ENCODE assay signal across 28 mouse cellular contexts in the genomic region with DNA sequence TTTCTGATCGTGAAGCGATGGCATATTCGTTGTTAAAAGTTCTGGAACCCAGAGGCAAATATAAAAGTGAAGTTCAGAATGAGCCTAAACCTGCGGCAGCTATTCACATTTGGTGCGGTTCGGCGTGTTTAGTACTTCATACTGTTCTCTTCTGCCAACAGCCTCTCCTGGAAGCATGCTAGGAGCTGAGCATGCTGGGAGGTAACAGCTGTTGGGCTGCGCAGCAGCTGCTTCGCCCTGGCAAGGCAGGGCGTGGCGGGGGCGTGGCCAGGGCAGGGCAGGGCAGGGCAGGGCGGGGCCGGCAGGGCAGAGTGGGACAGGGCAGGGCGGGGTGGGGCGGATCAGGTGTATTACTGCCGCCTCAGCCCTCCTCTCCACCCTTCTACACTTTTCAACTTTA.
DNase-seq lines count a peak whose midpoint lies in the region; ATAC-seq lines count a peak whose summit lies in the region.
"Had no signal": no experiment of that assay in that cellular context is flagged by ENCODE, and none has a peak within 500 bp of the region (broad histone marks: within the 10 kb centered on the region; RNA-seq: fewer than 3 reads in every experiment).

No protein-coding gene starts in this region.

- no peaks in the 10 kb centered on the region for H3K27me3 ChIP-seq in liver, embryonic 11.5 days (replicated peaks; ENCODE audit: control insufficient read depth, insufficient read depth, low read length)
- H3K27me3 ChIP-seq in limb, embryonic 11.5 days (ENCODE audit: control insufficient read depth, insufficient read depth, low read length) = no peaks in the 10 kb centered on the region
- H3K27me3 ChIP-seq: embryonic facial prominence, embryonic 12.5 days; embryonic facial prominence, embryonic 15.5 days; heart, embryonic 12.5 days; heart, embryonic 15.5 days; Patski had no signal

- peak; percentile 75 for DNase-seq in heart, adult 11 months
- no peak for DNase-seq in heart, postnatal 36 days
- DNase-seq in liver (peak; percentile 32), R1 (ENCODE audit: low read depth, low spot score) (peak; percentile 43)
- no peak for DNase-seq in liver, embryonic 11.5 days (ENCODE audit: low spot score)
- peak; percentile 20 for DNase-seq in limb, embryonic 11.5 days (ENCODE audit: low spot score)
- no peak for DNase-seq in thymus, postnatal 0 days (ENCODE audit: low spot score)
- DNase-seq in neural tube, embryonic 10.5 days (ENCODE audit: extremely low spot score, low spot score) = no peak
- DNase-seq: adrenal gland, postnatal 10 days; adrenal gland, postnatal 36 days; cerebellum, adult 18-20 months; cerebellum, adult 9-10 months; cerebellum, postnatal 25 days; forebrain, postnatal 0 days; gastrocnemius, adult 2 months; gastrocnemius, postnatal 14 days; heart, adult 18-20 months; heart, postnatal 10 days; heart, postnatal 4 days had no signal

- no peak overlapping the region for H3K4me2 ChIP-seq in liver, embryonic 11.5 days
- H3K4me2 ChIP-seq in limb, embryonic 11.5 days (ENCODE audit: low read depth, severe bottlenecking) = no peak overlapping the region
- H3K4me2 ChIP-seq: embryonic facial prominence, embryonic 12.5 days; embryonic facial prominence, embryonic 15.5 days; heart, embryonic 12.5 days; heart, embryonic 15.5 days; hindbrain, embryonic 14.5 days had no signal

- H3K27ac ChIP-seq in liver, embryonic 11.5 days (ENCODE audit: low read depth, low read length) = no peak overlapping the region
- H3K27ac ChIP-seq in limb, embryonic 11.5 days (replicated peaks; ENCODE audit: low read depth, low read length) = no peak overlapping the region
- H3K27ac ChIP-seq: embryonic facial prominence, embryonic 12.5 days; embryonic facial prominence, embryonic 15.5 days; gastrocnemius, adult 2 months; heart, embryonic 15.5 days; hindbrain, embryonic 14.5 days; hindbrain, postnatal 0 days had no signal

- 80% methylated on average over 17 of the region's 17 CpGs for WGBS in liver, embryonic 11.5 days
- WGBS in limb, embryonic 11.5 days = 76% methylated on average over 17 of the region's 17 CpGs

- no peaks in the 10 kb centered on the region for H3K4me1 ChIP-seq in liver, embryonic 11.5 days (replicated peaks; ENCODE audit: control insufficient read depth, insufficient read depth, low read length)
- no peaks in the 10 kb centered on the region for H3K4me1 ChIP-seq in limb, embryonic 11.5 days (ENCODE audit: control insufficient read depth, insufficient read depth, low read length)
- H3K4me1 ChIP-seq: embryonic facial prominence, embryonic 12.5 days; embryonic facial prominence, embryonic 15.5 days; heart, embryonic 12.5 days; heart, embryonic 15.5 days had no signal

- ATAC-seq in liver, embryonic 11.5 days (replicated peaks; ENCODE audit: low FRiP score) = no peak
- no peak for ATAC-seq in limb, embryonic 11.5 days (ENCODE audit: insufficient number of reproducible peaks, low FRiP score, low TSS enrichment, low read depth)
- ATAC-seq: activated CD4-positive, CD25-positive, alpha-beta regulatory T cell, adult 4 months; forebrain, embryonic 14.5 days; forebrain, postnatal 0 days; hindbrain, postnatal 0 days; Patski had no signal

- H3K4me3 ChIP-seq in liver, embryonic 11.5 days (ENCODE audit: low read depth, low read length) = no peak overlapping the region
- no peak overlapping the region for H3K4me3 ChIP-seq in limb, embryonic 11.5 days (ENCODE audit: low read depth, low read length)
- H3K4me3 ChIP-seq: embryonic facial prominence, embryonic 12.5 days; embryonic facial prominence, embryonic 15.5 days; gastrocnemius, adult 2 months; heart, embryonic 12.5 days; heart, embryonic 15.5 days had no signal

- no peaks in the 10 kb centered on the region for H3K9me3 ChIP-seq in liver, embryonic 11.5 days (ENCODE audit: control insufficient read depth, low read length)
- H3K9me3 ChIP-seq in limb, embryonic 11.5 days (ENCODE audit: control insufficient read depth, low read length) = no peaks in the 10 kb centered on the region
- H3K9me3 ChIP-seq: embryonic facial prominence, embryonic 12.5 days; embryonic facial prominence, embryonic 15.5 days; heart, embryonic 15.5 days had no signal

- H3K36me3 ChIP-seq in liver, embryonic 11.5 days (ENCODE audit: control insufficient read depth, insufficient read depth, low read length) = no peaks in the 10 kb centered on the region
- no peaks in the 10 kb centered on the region for H3K36me3 ChIP-seq in limb, embryonic 11.5 days (ENCODE audit: control insufficient read depth, insufficient read depth, low read length)
- H3K36me3 ChIP-seq: embryonic facial prominence, embryonic 12.5 days; embryonic facial prominence, embryonic 15.5 days; heart, embryonic 12.5 days; heart, embryonic 15.5 days had no signal

- intact Hi-C loops in heart, postnatal 36 days (cut with DNase I) = loop anchor here (2.0 kb wide), 1 partner anchor 22 kb away; no protein-coding TSS in a partner anchor

- no peak overlapping the region for H3K9ac ChIP-seq in liver, embryonic 11.5 days (ENCODE audit: low read depth, low read length)
- no peak overlapping the region for H3K9ac ChIP-seq in limb, embryonic 11.5 days (ENCODE audit: low read length)
- H3K9ac ChIP-seq: embryonic facial prominence, embryonic 12.5 days; embryonic facial prominence, embryonic 15.5 days; forebrain, postnatal 0 days; heart, embryonic 12.5 days; heart, embryonic 15.5 days; hindbrain, embryonic 14.5 days had no signal

Comparison
In these comparisons a context has a peak if more than half of its experiments do, and no peak if none do; other contexts are left out.
1. DNase-seq: peak in heart, adult 11 months (single experiment), liver (single experiment), R1 (single experiment) and limb, embryonic 11.5 days (single experiment); none in heart, postnatal 36 days (0 of 2), liver, embryonic 11.5 days (single experiment), thymus, postnatal 0 days (single experiment) and neural tube, embryonic 10.5 days (single experiment).